Mouse (Mus musculus) spleen, adult 2 months (tissue): ENCODE results near the gene Sec16a.

ENCODE experiments used
- CTCF ChIP-seq: fragments of 200-500 bp; IDR thresholded peaks from 2 replicates; pipeline ENCODE4 v1.5.1; 2011; ENCODE audit warnings: mild to moderate bottlenecking, inconsistent platforms; ENCODE audit not compliant: insufficient read depth, insufficient read length, insufficient replicate concordance; ENCODE audit errors: extremely low read depth
- POLR2A ChIP-seq: fragments of 200-500 bp; IDR thresholded peaks from 2 replicates; pipeline ENCODE4 v1.6.1; 2011; ENCODE audit warnings: low read depth, low read length, inconsistent platforms

GRCm38 (mm10) chr2:26486264-26486810, 41.3 kb upstream of the Sec16a start:
- no peak for TF ChIP-seq POLR2A
- no peak for TF ChIP-seq CTCF
